Mouse (Mus musculus): ENCODE results near the gene Rnase12. TPM values are rescaled to one million over a fixed set of nuclear protein-coding genes. Genes with fewer than 3 reads are reported as not detected.
"Not testable (repeated sequence)": the region's sequence is repeated elsewhere in the genome, so short reads cannot be mapped to it uniquely, and the experiment has no call there.

The Rnase12 gene
- polyA plus RNA-seq, 1 experiment from 2014 or later: not detected

GRCm38 (mm10) chr14:51036214-51036613, 21.2 kb downstream of the Rnase12 start:
- H3K27me3 ChIP-seq (replicated peaks): no peaks in the 10 kb centered on the region
- 60% methylated on average over 4 of the region's 4 CpGs for WGBS
- H3K36me3 ChIP-seq (replicated peaks): no peaks in the 10 kb centered on the region
- ATAC-seq (replicated peaks): no peak
- H3K4me1 ChIP-seq: no peaks in the 10 kb centered on the region
- H3K9me3 ChIP-seq: no peaks in the 10 kb centered on the region
- no peak overlapping the region for H3K4me3 ChIP-seq
- H3K27ac ChIP-seq: no peak overlapping the region
- H3K4me2 ChIP-seq: no peak overlapping the region
- no peak overlapping the region for H3K9ac ChIP-seq

GRCm38 (mm10) chr14:51035206-51035605, 22.3 kb downstream of the Rnase12 start:
- 22% methylated on average over 1 of the region's 1 CpGs for WGBS

GRCm38 (mm10) chr14:51027387-51028155, 29.9 kb downstream of the Rnase12 start:
- H3K9me3 ChIP-seq: no peaks in the 10 kb centered on the region
- ATAC-seq (replicated peaks): no peak
- H3K36me3 ChIP-seq (replicated peaks): no peaks in the 10 kb centered on the region
- H3K4me2 ChIP-seq: no peak overlapping the region
- no peak overlapping the region for H3K27ac ChIP-seq
- H3K4me3 ChIP-seq: no peak overlapping the region
- H3K4me1 ChIP-seq: no peaks in the 10 kb centered on the region
- 61% methylated on average over 3 of the region's 3 CpGs for whole genome bisulfite sequencing
- no peak overlapping the region for H3K9ac ChIP-seq
- no peaks in the 10 kb centered on the region for H3K27me3 ChIP-seq (replicated peaks)

More at GRCm38 (mm10) chr14:51035206-51035605, 22.3 kb downstream of the Rnase12 start:
- Histone ChIP-seq H3K36me3 (replicated peaks) (no peaks in the 10 kb centered on the region), H3K4me3 (no peak overlapping the region), H3K27ac (no peak overlapping the region), H3K9ac (no peak overlapping the region), H3K9me3 (no peaks in the 10 kb centered on the region), H3K4me1 (no peaks in the 10 kb centered on the region), H3K4me2 (no peak overlapping the region), H3K27me3 (replicated peaks) (no peaks in the 10 kb centered on the region)
- no peak for ATAC-seq (replicated peaks)

- Histone ChIP-seq H3K27me3 (replicated peaks) (no peaks in the 10 kb centered on the region), H3K36me3 (replicated peaks) (no peaks in the 10 kb centered on the region), H3K9ac (no peak overlapping the region), H3K27ac (no peak overlapping the region), H3K4me1 (no peaks in the 10 kb centered on the region), H3K4me2 (no peak overlapping the region), H3K9me3 (no peaks in the 10 kb centered on the region), H3K4me3 (no peak overlapping the region)
- peak; percentile 50; the same call in 1 of the 2 replicates for ATAC-seq (replicated peaks)
- WGBS: 38% methylated on average over 5 of the region's 5 CpGs
Observed at GRCm38 (mm10) chr14:51026391-51027133, 30.9 kb downstream of the Rnase12 start.

- Histone ChIP-seq H3K36me3 (replicated peaks) (no peaks in the 10 kb centered on the region), H3K27me3 (replicated peaks) (no peaks in the 10 kb centered on the region), H3K27ac (no peak overlapping the region), H3K4me2 (no peak overlapping the region), H3K4me1 (no peaks in the 10 kb centered on the region), H3K9me3 (no peaks in the 10 kb centered on the region), H3K9ac (no peak overlapping the region), H3K4me3 (no peak overlapping the region)
- WGBS: 80% methylated on average over 1 of the region's 1 CpGs
- ATAC-seq (replicated peaks): no peak
Observed at GRCm38 (mm10) chr14:51024820-51025219, 32.6 kb downstream of the Rnase12 start.

GRCm38 (mm10) chr14:51023457-51023856, 34.0 kb downstream of the Rnase12 start:
- H3K4me2 ChIP-seq: no peak overlapping the region
- no peaks in the 10 kb centered on the region for H3K36me3 ChIP-seq (replicated peaks)
- ATAC-seq (replicated peaks): no peak
- no peak overlapping the region for H3K9ac ChIP-seq
- 84% methylated on average over 4 of the region's 4 CpGs for WGBS
- no peaks in the 10 kb centered on the region for H3K9me3 ChIP-seq
- no peak overlapping the region for H3K4me3 ChIP-seq
- no peaks in the 10 kb centered on the region for H3K4me1 ChIP-seq
- no peak overlapping the region for H3K27ac ChIP-seq
- no peaks in the 10 kb centered on the region for H3K27me3 ChIP-seq (replicated peaks)

- Histone ChIP-seq H3K4me1 (no peaks in the 10 kb centered on the region), H3K27me3 (replicated peaks) (no peaks in the 10 kb centered on the region), H3K36me3 (replicated peaks) (no peaks in the 10 kb centered on the region), H3K9me3 (no peaks in the 10 kb centered on the region), H3K4me2 (no peak overlapping the region), H3K9ac (no peak overlapping the region), H3K27ac (no peak overlapping the region), H3K4me3 (no peak overlapping the region)
- ATAC-seq (replicated peaks): no peak
- WGBS: 81% methylated on average over 3 of the region's 3 CpGs
Observed at GRCm38 (mm10) chr14:51017256-51017655, 40.2 kb downstream of the Rnase12 start.

GRCm38 (mm10) chr14:51015780-51016179, 41.7 kb downstream of the Rnase12 start:
- no peak overlapping the region for H3K4me2 ChIP-seq
- no peak for ATAC-seq (replicated peaks)
- H3K4me3 ChIP-seq: no peak overlapping the region
- no peaks in the 10 kb centered on the region for H3K4me1 ChIP-seq
- no peaks in the 10 kb centered on the region for H3K9me3 ChIP-seq
- no peaks in the 10 kb centered on the region for H3K36me3 ChIP-seq (replicated peaks)
- no peaks in the 10 kb centered on the region for H3K27me3 ChIP-seq (replicated peaks)
- no peak overlapping the region for H3K27ac ChIP-seq
- no peak overlapping the region for H3K9ac ChIP-seq

- not testable (repeated sequence) for H3K4me1 ChIP-seq; H3K27ac ChIP-seq; H3K27me3 ChIP-seq (replicated peaks); H3K9me3 ChIP-seq; ATAC-seq (replicated peaks); H3K9ac ChIP-seq; H3K4me2 ChIP-seq; H3K4me3 ChIP-seq; H3K36me3 ChIP-seq (replicated peaks)
- 95% methylated on average over 3 of the region's 3 CpGs for WGBS
Observed at GRCm38 (mm10) chr14:51014724-51015123, 42.7 kb downstream of the Rnase12 start.

GRCm38 (mm10) chr14:51009572-51009971, 47.9 kb downstream of the Rnase12 start:
- Histone ChIP-seq H3K9ac (no peak overlapping the region), H3K27ac (no peak overlapping the region), H3K9me3 (no peaks in the 10 kb centered on the region), H3K27me3 (replicated peaks) (no peaks in the 10 kb centered on the region), H3K4me2 (no peak overlapping the region), H3K4me1 (no peaks in the 10 kb centered on the region), H3K4me3 (no peak overlapping the region), H3K36me3 (replicated peaks) (no peaks in the 10 kb centered on the region)
- 84% methylated on average over 6 of the region's 6 CpGs for WGBS
- ATAC-seq (replicated peaks): no peak

GRCm38 (mm10) chr14:51008781-51009180, 48.7 kb downstream of the Rnase12 start:
- ATAC-seq (replicated peaks): no peak
- 86% methylated on average over 4 of the region's 4 CpGs for WGBS

GRCm38 (mm10) chr14:51007914-51008713, 49.3 kb downstream of the Rnase12 start:
- WGBS: 78% methylated on average over 13 of the region's 13 CpGs
- Histone ChIP-seq H3K9me3 (no peaks in the 10 kb centered on the region), H3K9ac (no peak overlapping the region), H3K27me3 (replicated peaks) (no peaks in the 10 kb centered on the region), H3K27ac (no peak overlapping the region), H3K36me3 (replicated peaks) (no peaks in the 10 kb centered on the region), H3K4me1 (no peaks in the 10 kb centered on the region), H3K4me3 (no peak overlapping the region), H3K4me2 (no peak overlapping the region)
- no peak for ATAC-seq (replicated peaks)

More at GRCm38 (mm10) chr14:51008781-51009180, 48.7 kb downstream of the Rnase12 start:
- no peaks in the 10 kb centered on the region for H3K9me3 ChIP-seq
- H3K36me3 ChIP-seq (replicated peaks): no peaks in the 10 kb centered on the region
- H3K27ac ChIP-seq: no peak overlapping the region
- H3K4me3 ChIP-seq: no peak overlapping the region
- no peaks in the 10 kb centered on the region for H3K4me1 ChIP-seq
- H3K9ac ChIP-seq: no peak overlapping the region
- no peaks in the 10 kb centered on the region for H3K27me3 ChIP-seq (replicated peaks)
- H3K4me2 ChIP-seq: no peak overlapping the region

Measured in midbrain, embryonic 15.5 days (tissue).